Mouse (Mus musculus) CH12.LX (cell line): ENCODE measurements at regions not wholly inside any gene's neighbourhood (a gene's known extent, or its start where the extent isn't known, plus 50 kb on each side); places are given as distances from the start of the nearest gene placed in this dataset.

Experiments used
- DNase-seq: peaks from one replicate; pipeline ENCODE4 v3.0.0-alpha.2; 2013; ENCODE audit errors: extremely low read depth
- H3K27ac ChIP-seq: 2 replicates; pipeline ENCODE4 v1.5.1; 2012; ENCODE audit warnings: low read depth, mild to moderate bottlenecking, control low read depth, moderate library complexity; ENCODE audit not compliant: insufficient read depth
- H3K27me3 ChIP-seq: replicated peaks from 2 replicates; pipeline ENCODE3; 2012; ENCODE audit warnings: inconsistent platforms
- H3K36me3 ChIP-seq, 2 experiments: replicated peaks in 1 of 2; 2 replicates each; pipeline versions ENCODE3 to v1.6.1; 2012; ENCODE audit warnings: inconsistent platforms in 1 of 2, low read length in 1 of 2, mild to moderate bottlenecking in 1 of 2, mixed read lengths in 1 of 2, moderate library complexity in 1 of 2; ENCODE audit not compliant: control insufficient read depth in 1 of 2, insufficient read depth in 1 of 2
- H3K4me1 ChIP-seq, 2 experiments: 2 replicates each; pipeline ENCODE4 v1.6.1; 2012; ENCODE audit warnings: inconsistent platforms in 1 of 2, moderate library complexity in 1 of 2; ENCODE audit not compliant: insufficient read depth in 2 of 2, control insufficient read depth in 1 of 2
- H3K4me2 ChIP-seq: 2 replicates; pipeline ENCODE4 v1.6.1; 2012; ENCODE audit warnings: low read depth, mild to moderate bottlenecking, control low read depth; ENCODE audit not compliant: poor library complexity, insufficient read depth, severe bottlenecking
- H3K4me3 ChIP-seq, 3 experiments: fragments of 150-350 bp in 1 of 3; sonication (generic) in 1 of 3; replicated peaks in 1 of 3; 2 replicates each; pipeline versions ENCODE3 to v1.5.1; 2011 to 2012; ENCODE audit warnings: low read depth in 2 of 3, low read length in 2 of 3, mild to moderate bottlenecking in 2 of 3, moderate library complexity in 2 of 3, control low read depth in 1 of 3, improper control_type of control experiment in 1 of 3, inconsistent platforms in 1 of 3, mixed read lengths in 1 of 3; ENCODE audit not compliant: poor library complexity in 1 of 3
- H3K79me2 ChIP-seq: replicated peaks from 2 replicates; pipeline ENCODE4 v1.6.1; 2012; ENCODE audit warnings: mild to moderate bottlenecking, moderate library complexity; ENCODE audit not compliant: control insufficient read depth, poor library complexity, insufficient read depth, severe bottlenecking; ENCODE audit errors: extremely low read depth
- H3K9ac ChIP-seq: 2 replicates; pipeline ENCODE4 v1.6.1; 2012; ENCODE audit warnings: low read depth, mild to moderate bottlenecking, control low read depth, moderate library complexity; ENCODE audit not compliant: insufficient read depth
- H3K9me3 ChIP-seq: replicated peaks from 2 replicates; pipeline ENCODE3; 2012; ENCODE audit warnings: low read length, inconsistent platforms, mixed read lengths
- BHLHE40 ChIP-seq: IDR thresholded peaks from 2 replicates; pipeline ENCODE4 v1.6.1; 2011; ENCODE audit warnings: mild to moderate bottlenecking, low read depth, low read length, improper control_type of control experiment
- E2F4 ChIP-seq: IDR thresholded peaks from 2 replicates; pipeline ENCODE4 v1.6.1; 2011; ENCODE audit warnings: low read depth, low read length, improper control_type of control experiment; ENCODE audit not compliant: insufficient replicate concordance
- ETS1 ChIP-seq: conservative IDR thresholded peaks from 2 replicates; pipeline ENCODE4 v1.6.1; 2012; ENCODE audit warnings: low read depth, mild to moderate bottlenecking, inconsistent platforms, low read length, improper control_type of control experiment, moderate library complexity
- HCFC1 ChIP-seq: IDR thresholded peaks from 2 replicates; pipeline ENCODE4 v1.6.1; 2012; ENCODE audit warnings: low read depth, mild to moderate bottlenecking, inconsistent platforms, low read length, improper control_type of control experiment
- IRF4 ChIP-seq: IDR thresholded peaks from 2 replicates; pipeline ENCODE4 v1.6.1; 2014; ENCODE audit warnings: low read depth, mild to moderate bottlenecking, inconsistent platforms, low read length, improper control_type of control experiment
- JUND ChIP-seq: conservative IDR thresholded peaks from 2 replicates; pipeline ENCODE4 v1.6.1; 2011; ENCODE audit warnings: low read depth, low read length, improper control_type of control experiment
- KAT2A ChIP-seq: IDR thresholded peaks from 2 replicates; pipeline ENCODE4 v1.6.1; 2012; ENCODE audit warnings: low read length, improper control_type of control experiment, inconsistent platforms; ENCODE audit not compliant: insufficient replicate concordance
- MAFK ChIP-seq: IDR thresholded peaks from 2 replicates; pipeline ENCODE4 v1.6.1; 2011; ENCODE audit warnings: low read length, improper control_type of control experiment; ENCODE audit not compliant: insufficient replicate concordance
- MAZ ChIP-seq: IDR thresholded peaks from 2 replicates; pipeline ENCODE4 v1.6.1; 2012; ENCODE audit warnings: low read depth, mild to moderate bottlenecking, inconsistent platforms, low read length, improper control_type of control experiment, moderate library complexity
- MEF2A ChIP-seq: IDR thresholded peaks from 2 replicates; pipeline ENCODE4 v1.6.1; 2014; ENCODE audit warnings: low read depth, mild to moderate bottlenecking, inconsistent platforms, low read length, improper control_type of control experiment, borderline replicate concordance
- MYC ChIP-seq: IDR thresholded peaks from 2 replicates; pipeline ENCODE4 v1.6.1; 2011; ENCODE audit warnings: low read depth, mild to moderate bottlenecking, improper control_type of control experiment, low read length
- PAX5 ChIP-seq: IDR thresholded peaks from 2 replicates; pipeline ENCODE4 v1.6.1; 2012; ENCODE audit warnings: low read length, inconsistent platforms, mixed read lengths
- POLR2AphosphoS2 ChIP-seq: IDR thresholded peaks from 2 replicates; pipeline ENCODE4 v1.6.1; 2011; ENCODE audit warnings: low read depth, low read length, improper control_type of control experiment
- TBP ChIP-seq: conservative IDR thresholded peaks from 2 replicates; pipeline ENCODE4 v1.6.1; 2011; ENCODE audit warnings: low read depth, low read length, improper control_type of control experiment
- TCF12 ChIP-seq: IDR thresholded peaks from 2 replicates; pipeline ENCODE4 v1.6.1; 2014; ENCODE audit warnings: low read depth, mild to moderate bottlenecking, inconsistent platforms, low read length, improper control_type of control experiment
- UBTF ChIP-seq: IDR thresholded peaks from 2 replicates; pipeline ENCODE4 v1.6.1; 2012; ENCODE audit warnings: low read depth, mild to moderate bottlenecking, inconsistent platforms, low read length, improper control_type of control experiment, moderate library complexity
- USF1 ChIP-seq: IDR thresholded peaks from 2 replicates; pipeline ENCODE4 v1.6.1; 2014; ENCODE audit warnings: low read depth, mild to moderate bottlenecking, inconsistent platforms, low read length, improper control_type of control experiment
- ZC3H11A ChIP-seq: IDR thresholded peaks from 2 replicates; pipeline ENCODE4 v1.6.1; 2012; ENCODE audit warnings: low read depth, mild to moderate bottlenecking, inconsistent platforms, low read length, improper control_type of control experiment
- ZKSCAN1 ChIP-seq: IDR thresholded peaks from 2 replicates; pipeline ENCODE4 v1.6.1; 2012; ENCODE audit warnings: low read depth, inconsistent platforms, low read length, improper control_type of control experiment, borderline replicate concordance
- ZMIZ1 ChIP-seq: IDR thresholded peaks from 2 replicates; pipeline ENCODE4 v1.6.1; 2012; ENCODE audit warnings: low read depth, mild to moderate bottlenecking, inconsistent platforms, low read length, improper control_type of control experiment
- dilution Hi-C: fragments of 300-500 bp; cut with MboI; formaldehyde crosslinking; loops from 2 replicates; pipeline ENCODE4 v1.14.3; 2020; ENCODE audit warnings: low sequenced_read_pairs; ENCODE audit not compliant: extremely low pct_unique_long_range_greater_than_20kb, extremely low pct_ligation_motif_present
- in situ Hi-C: fragments of 300-500 bp; cut with MboI; formaldehyde crosslinking; loops from 3 replicates; pipeline ENCODE4 v1.14.3; 2019; ENCODE audit warnings: low sequenced_read_pairs, low pct_ligation_motif_present, low pct_unique_long_range_greater_than_20kb, mixed read lengths

DNA sequence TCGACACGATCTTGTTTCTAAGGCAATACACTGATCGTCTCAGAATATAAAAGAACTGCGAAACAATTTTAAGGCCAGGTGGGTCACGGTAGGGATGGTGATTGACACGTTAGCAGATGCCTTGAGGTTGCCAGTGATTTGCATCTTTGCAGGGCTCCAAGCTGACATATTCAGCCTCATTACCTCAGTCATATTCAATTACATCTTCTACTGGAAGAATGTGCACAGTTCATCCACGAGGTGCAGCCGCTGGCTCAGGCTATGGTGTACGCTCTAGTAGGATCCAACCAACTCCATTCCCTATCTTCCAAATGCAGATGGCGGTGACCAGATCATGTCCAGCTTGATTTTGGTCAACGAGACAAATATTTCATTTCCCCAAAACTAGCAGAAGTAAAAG is 450.5 kb upstream of the Pik3r1 start:
- TF ChIP-seq JUND (no peak), KAT2A (no peak), MAFK (no peak), TBP (no peak), ZMIZ1 (no peak), E2F4 (no peak), BHLHE40 (no peak), ZKSCAN1 (no peak), TCF12 (no peak), MYC (no peak), IRF4 (no peak), ETS1 (no peak), ZC3H11A (no peak), MAZ (no peak), POLR2AphosphoS2 (no peak), HCFC1 (no peak), UBTF (no peak)
- H3K79me2 ChIP-seq = no peaks in the 10 kb centered on the region
- dilution Hi-C loops = no loop called here

DNA sequence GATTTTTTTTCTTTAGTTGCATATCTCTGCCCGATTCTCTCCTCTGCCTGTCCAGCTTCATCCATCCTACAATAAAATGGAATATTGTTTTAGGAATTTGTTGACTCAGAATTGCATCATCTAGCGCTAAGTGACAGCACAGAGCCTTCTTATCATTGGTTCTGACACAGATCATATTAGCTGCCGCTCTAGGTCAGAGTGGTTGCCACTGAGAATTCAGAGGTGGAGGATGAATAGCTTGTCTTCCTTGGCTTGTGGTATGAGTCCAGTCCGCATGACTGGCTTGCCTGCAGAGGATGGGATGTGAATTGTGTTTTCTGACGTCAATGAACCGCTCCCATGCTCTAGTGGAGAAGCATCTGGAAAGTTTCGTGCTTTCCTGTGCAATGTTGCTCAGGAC is 462.3 kb upstream of the Cd180 start:
- in situ Hi-C loops = no loop called here
- Histone ChIP-seq H3K9me3 (no peaks in the 10 kb centered on the region), H3K4me2 (no peak overlapping the region), H3K36me3 (no peaks in the 10 kb centered on the region), H3K27ac (no peak overlapping the region), H3K9ac (no peak overlapping the region), H3K4me1 (no peaks in the 10 kb centered on the region), H3K4me3 (no peak overlapping the region), H3K27me3 (no peaks in the 10 kb centered on the region), H3K79me2 (no peaks in the 10 kb centered on the region)
- dilution Hi-C loops = no loop called here
- TF ChIP-seq POLR2AphosphoS2 (no peak), PAX5 (no peak), USF1 (no peak), MEF2A (no peak)
- DNase-seq = no peak

More for the DNA sequence above, 450.5 kb upstream of the Pik3r1 start:
- Histone ChIP-seq H3K27ac (no peak overlapping the region), H3K36me3 (no peaks in the 10 kb centered on the region), H3K27me3 (no peaks in the 10 kb centered on the region), H3K9me3 (no peaks in the 10 kb centered on the region), H3K4me1 (no peaks in the 10 kb centered on the region), H3K9ac (no peak overlapping the region), H3K4me3 (no peak overlapping the region), H3K4me2 (no peak overlapping the region)
- in situ Hi-C loops = no loop called here
- no peak for DNase-seq
